Mouse (Mus musculus) liver, embryonic 11.5 days (tissue): Measurements from ENCODE around the gene Per1. TPM values are rescaled to one million over a fixed set of nuclear protein-coding genes. Genes with fewer than 3 reads are reported as not detected.

Experiments used
- ATAC-seq: fragments of 200-750 bp; cut with Nextera tagmentation; replicated peaks from 2 replicates; pipeline ENCODE4 v1.8.0; 2017; ENCODE audit warnings: moderate number of reproducible peaks, mild to moderate bottlenecking, moderate TSS enrichment, moderate library complexity; ENCODE audit not compliant: low FRiP score
- DNase-seq: peaks from one replicate; pipeline ENCODE4 v3.0.0-alpha.2; 2017; ENCODE audit warnings: low spot score
- H3K27ac ChIP-seq: fragments of 300-500 bp; sonication (generic); 2 replicates; pipeline ENCODE4 v1.5.1; 2014; ENCODE audit warnings: mild to moderate bottlenecking, low read depth, low read length, control low read depth
- H3K27me3 ChIP-seq: fragments of 300-500 bp; sonication (generic); replicated peaks from 2 replicates; pipeline ENCODE4 v1.6.1; 2014; ENCODE audit warnings: low read length, mixed read lengths; ENCODE audit not compliant: control insufficient read depth, insufficient read depth
- H3K36me3 ChIP-seq: fragments of 300-500 bp; sonication (generic); 2 replicates; pipeline ENCODE4 v1.6.1; 2014; ENCODE audit warnings: mild to moderate bottlenecking, low read length, moderate library complexity, mixed read lengths; ENCODE audit not compliant: control insufficient read depth, insufficient read depth
- H3K4me1 ChIP-seq: fragments of 300-500 bp; sonication (generic); replicated peaks from 2 replicates; pipeline ENCODE4 v1.6.1; 2014; ENCODE audit warnings: low read length, mixed read lengths; ENCODE audit not compliant: control insufficient read depth, insufficient read depth
- H3K4me2 ChIP-seq: fragments of 300-500 bp; sonication (generic); 2 replicates; pipeline ENCODE4 v1.6.1; 2014; ENCODE audit warnings: mild to moderate bottlenecking, control low read depth, moderate library complexity
- H3K4me3 ChIP-seq: fragments of 300-500 bp; sonication (generic); 2 replicates; pipeline ENCODE4 v1.5.1; 2014; ENCODE audit warnings: low read depth, low read length, control low read depth
- H3K9ac ChIP-seq: fragments of 300-500 bp; sonication (generic); 2 replicates; pipeline ENCODE4 v1.6.1; 2014; ENCODE audit warnings: low read depth, low read length, control low read depth
- H3K9me3 ChIP-seq: fragments of 300-500 bp; sonication (generic); 2 replicates; pipeline ENCODE4 v1.6.1; 2016; ENCODE audit warnings: low read length, inconsistent platforms, mixed read lengths; ENCODE audit not compliant: control insufficient read depth
- WGBS: fragments of 180-500 bp; shearing (Covaris S2); extraction: QIAGEN DNeasy Blood & Tissue Kit; methylation state at CpG from one replicate; pipeline ENCODE4 v1.1.7; 2014; 5-methylcytosine and 5-hydroxymethylcytosine counted together
- polyA plus RNA-seq: library from polyadenylated mRNA; unstranded; fragments of >200 nt; fragmentation: Nextera tagmentation; extraction: Ambion mirVana; gene quantifications from 2 replicates; pipeline ENCODE4 v1.2.1, GENCODE M21; 2014

The Per1 gene
- polyA plus RNA-seq, 1 experiment from 2014 or later, result 6.6 TPM

DNA sequence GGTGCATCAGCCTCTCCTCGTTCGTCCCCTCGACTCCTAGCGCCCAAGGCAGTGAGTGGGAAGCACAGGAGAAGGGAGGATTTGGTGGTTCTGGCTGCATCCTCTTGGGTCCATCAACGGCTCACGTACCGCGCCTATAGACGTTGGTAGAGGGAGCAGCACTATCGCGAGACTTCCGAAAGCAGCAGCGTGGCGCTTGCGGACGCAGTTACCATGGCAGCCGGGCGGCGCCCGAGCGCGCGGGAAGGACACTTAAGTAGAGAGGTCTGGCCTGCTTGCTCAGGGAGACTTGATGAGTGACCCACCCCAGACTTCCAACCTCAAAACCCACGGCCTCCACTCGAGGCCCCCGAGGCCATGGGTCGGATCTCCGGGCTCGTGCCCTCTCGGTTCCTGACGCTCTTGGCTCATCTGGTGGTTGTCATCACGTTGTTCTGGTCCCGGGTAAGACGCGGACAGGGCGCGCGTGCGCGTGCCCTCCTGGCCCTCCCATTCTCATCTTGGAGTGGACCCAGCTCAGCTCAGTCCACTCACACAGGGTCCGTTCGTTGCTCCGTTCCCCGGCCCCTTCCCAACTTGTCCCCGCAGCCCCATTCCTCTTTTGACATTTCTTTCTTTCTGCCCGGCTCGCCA is 24.3 kb upstream of the Per1 start, which contains the start of gene Tmem107:
Gene Tmem107 (plus strand): TSS at position 217 of the 633 bp plus-strand sequence.
- H3K27me3 ChIP-seq, result no peaks in the 10 kb centered on the region
- under 1% methylated on average over 47 of the region's 47 CpGs for WGBS
- H3K36me3 ChIP-seq, result no peaks in the 10 kb centered on the region
- H3K4me1 ChIP-seq, result peaks cover 40% of the 10 kb centered on the region
- ATAC-seq, result peak; percentile 82
- peak within 1 kb of the TSS; percentile 90 for H3K4me2 ChIP-seq
- H3K27ac ChIP-seq, result peak within 1 kb of the TSS; percentile 68
- no peaks in the 10 kb centered on the region for H3K9me3 ChIP-seq
- H3K9ac ChIP-seq, result peak within 1 kb of the TSS; percentile 81
- DNase-seq, result peak; percentile 91
- H3K4me3 ChIP-seq, result peak within 1 kb of the TSS; percentile 70

DNA sequence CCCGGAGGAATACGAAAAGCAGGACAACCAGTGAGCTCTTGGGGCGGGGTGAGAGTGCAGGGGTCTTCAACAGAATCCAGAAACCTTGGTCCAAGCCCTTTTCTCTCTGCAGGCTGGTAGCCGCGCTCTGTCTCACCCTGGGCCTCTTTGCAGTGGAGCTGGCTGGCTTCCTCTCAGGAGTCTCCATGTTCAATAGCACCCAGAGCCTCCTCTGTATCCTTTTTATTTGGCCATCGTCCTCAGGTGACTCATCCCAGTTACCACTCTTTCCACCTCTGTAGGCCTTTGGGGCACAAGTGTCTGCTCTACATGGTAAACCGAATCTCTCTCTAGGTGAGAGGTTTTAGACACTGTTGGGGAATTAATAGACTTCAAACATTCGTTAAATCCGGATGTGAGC is 23.8 kb upstream of the Per1 start:
- Histone ChIP-seq H3K9ac (peak overlapping the region; percentile 69), H3K9me3 (no peaks in the 10 kb centered on the region), H3K27me3 (no peaks in the 10 kb centered on the region), H3K4me1 (peaks cover 37% of the 10 kb centered on the region), H3K4me2 (peak overlapping the region; percentile 90), H3K4me3 (peak overlapping the region; percentile 70), H3K27ac (peak overlapping the region; percentile 68), H3K36me3 (no peaks in the 10 kb centered on the region)
- ATAC-seq, result no peak
- DNase-seq, result no peak
- 29% methylated on average over 9 of the region's 9 CpGs for WGBS

DNA sequence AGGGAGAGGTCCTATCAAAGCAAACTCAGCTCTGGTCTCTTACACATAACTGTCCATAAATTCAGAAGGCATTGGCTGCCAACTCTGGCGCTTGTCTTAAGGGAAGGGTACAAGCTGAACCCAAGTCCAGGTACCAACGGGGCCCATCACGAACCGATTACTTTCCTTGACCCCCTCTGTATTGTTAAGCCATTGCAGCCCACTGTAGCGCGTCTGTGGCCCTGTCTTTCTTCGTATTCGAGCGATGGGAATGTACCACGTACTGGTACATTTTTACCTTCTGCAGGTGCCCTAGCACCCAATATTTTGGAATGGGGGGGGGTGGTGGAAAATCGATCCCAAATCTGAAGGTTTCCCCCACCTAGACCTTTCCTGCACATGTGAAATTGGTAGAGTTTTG is 22.8 kb upstream of the Per1 start:
- H3K4me3 ChIP-seq, result peak overlapping the region; percentile 33; the same call in 1 of the 2 replicates
- no peak for ATAC-seq
- no peak overlapping the region; the same call in 1 of the 2 replicates for H3K27ac ChIP-seq
- H3K9ac ChIP-seq, result peak overlapping the region; percentile 27; the same call in 1 of the 2 replicates
- peaks cover 29% of the 10 kb centered on the region for H3K4me1 ChIP-seq
- H3K4me2 ChIP-seq, result peak overlapping the region; percentile 90
- no peaks in the 10 kb centered on the region for H3K27me3 ChIP-seq
- H3K9me3 ChIP-seq, result no peaks in the 10 kb centered on the region
- DNase-seq, result no peak
- H3K36me3 ChIP-seq, result no peaks in the 10 kb centered on the region
- WGBS, result 83% methylated on average over 11 of the region's 11 CpGs

DNA sequence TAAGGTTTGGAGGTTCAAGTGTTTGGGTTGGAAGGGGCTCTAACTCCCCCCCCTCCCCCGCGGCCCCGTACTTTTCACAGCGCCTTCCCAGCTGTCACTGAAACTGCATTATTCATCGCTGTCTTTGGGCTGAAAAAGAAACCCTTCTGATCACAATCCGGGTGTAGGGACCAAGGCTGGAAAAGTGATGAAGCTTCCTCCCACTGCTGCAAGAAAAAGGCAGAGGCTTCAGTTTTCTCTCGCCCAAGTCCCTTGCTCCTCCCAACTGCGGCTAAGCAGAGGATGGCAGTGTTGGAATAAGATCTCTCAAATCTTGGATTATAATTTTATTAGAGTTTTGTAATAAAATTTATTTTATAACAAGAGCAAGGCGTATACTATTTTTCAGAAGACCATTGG is 22.4 kb upstream of the Per1 start:
- Histone ChIP-seq H3K4me1 (peaks cover 25% of the 10 kb centered on the region), H3K4me2 (peak overlapping the region; percentile 90), H3K27ac (peak overlapping the region; percentile 95), H3K9me3 (no peaks in the 10 kb centered on the region), H3K27me3 (no peaks in the 10 kb centered on the region), H3K9ac (peak overlapping the region; percentile 67), H3K4me3 (peak overlapping the region; percentile 33), H3K36me3 (no peaks in the 10 kb centered on the region)
- WGBS, result 18% methylated on average over 9 of the region's 9 CpGs
- DNase-seq, result no peak
- ATAC-seq, result no peak

DNA sequence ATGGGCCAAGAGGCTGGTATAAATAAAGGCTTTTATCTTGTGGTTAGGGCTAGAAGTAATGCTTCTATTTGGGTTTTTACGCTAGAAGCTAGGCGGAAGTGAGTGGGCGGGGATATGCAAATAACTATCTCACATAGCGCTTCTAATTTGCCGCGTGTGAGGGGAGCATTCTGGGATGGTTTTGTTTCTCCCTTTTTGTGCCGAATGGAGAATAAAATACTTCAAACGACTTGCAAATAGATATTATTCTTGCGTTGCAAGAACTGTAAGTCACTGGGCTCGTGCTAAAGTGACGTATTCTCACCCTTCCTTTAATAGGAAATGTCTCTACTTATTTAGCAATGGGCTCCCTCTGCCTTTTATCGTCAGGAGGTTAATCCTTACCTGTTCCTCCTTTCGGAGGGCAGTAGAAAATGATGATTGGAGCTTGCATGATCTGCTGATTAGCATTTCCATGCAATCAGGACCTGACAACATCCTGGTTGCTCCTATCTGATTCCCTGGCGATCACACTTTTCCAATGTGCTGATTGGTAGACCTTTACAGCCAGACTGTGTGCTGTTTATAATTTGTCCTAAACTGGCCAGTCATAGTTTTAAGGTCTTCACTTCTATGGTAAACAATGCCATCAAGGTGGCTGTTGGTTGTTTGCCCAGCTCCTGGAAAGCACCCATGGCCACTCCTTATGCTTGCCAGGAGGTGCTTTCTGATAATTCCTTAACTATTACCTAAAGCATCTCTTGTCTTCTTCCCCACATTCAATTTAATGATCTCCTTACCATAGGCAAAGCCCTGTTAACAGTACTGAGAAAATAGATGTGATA is 21.7 kb upstream of the Per1 start:
- Histone ChIP-seq H3K9me3 (no peaks in the 10 kb centered on the region), H3K27ac (peak overlapping the region; percentile 95), H3K36me3 (no peaks in the 10 kb centered on the region), H3K9ac (peak overlapping the region; percentile 67), H3K4me3 (peak overlapping the region; percentile 33), H3K4me1 (peaks cover 24% of the 10 kb centered on the region), H3K27me3 (no peaks in the 10 kb centered on the region), H3K4me2 (peak overlapping the region; percentile 90)
- ATAC-seq, result peak; percentile 81
- peak; percentile 70 for DNase-seq
- under 1% methylated on average over 14 of the region's 14 CpGs for WGBS

DNA sequence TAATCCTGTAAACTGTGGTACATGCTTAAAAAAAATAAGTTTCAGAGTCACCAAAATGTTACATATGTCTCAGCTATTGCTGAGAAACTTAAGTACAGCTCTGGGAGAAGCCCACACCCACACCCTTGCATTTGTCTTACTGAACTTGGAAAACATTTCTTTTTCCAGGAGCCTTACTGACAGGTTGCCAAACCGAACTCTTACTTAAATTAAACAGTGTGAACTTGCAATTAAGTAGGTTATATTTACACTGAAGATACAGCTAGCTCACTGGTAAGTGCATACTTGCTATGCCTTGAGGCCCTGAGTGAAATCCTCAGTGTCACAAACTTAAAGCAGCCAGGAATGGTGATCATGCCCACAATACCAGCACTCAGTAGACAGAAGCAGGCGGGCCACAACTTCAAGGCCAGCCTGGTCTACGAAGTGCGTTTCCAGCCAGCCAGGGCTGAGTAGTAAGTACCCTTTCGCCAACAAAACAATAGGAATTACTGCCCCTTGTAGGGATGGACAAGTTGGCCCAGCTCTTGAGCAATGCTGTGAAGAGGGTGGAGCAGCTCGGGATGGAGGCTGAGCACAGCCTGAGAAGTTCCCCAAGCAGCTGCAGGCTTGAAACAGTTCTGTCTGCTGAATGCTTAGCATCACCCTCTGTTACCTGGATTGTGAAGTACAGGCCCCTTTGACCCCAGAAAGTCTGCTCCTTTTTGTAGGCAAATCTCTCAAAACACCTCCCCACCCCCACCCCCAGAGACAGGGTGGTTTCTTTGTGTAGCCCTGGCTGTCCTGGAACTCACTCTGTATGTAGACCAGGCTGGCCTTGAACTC is 20.9 kb upstream of the Per1 start:
- Histone ChIP-seq H3K9me3 (no peaks in the 10 kb centered on the region), H3K27me3 (no peaks in the 10 kb centered on the region), H3K27ac (peak overlapping the region; percentile 95), H3K36me3 (no peaks in the 10 kb centered on the region), H3K4me2 (peak overlapping the region; percentile 27; the same call in 1 of the 2 replicates), H3K4me1 (peaks cover 24% of the 10 kb centered on the region), H3K9ac (no peak overlapping the region; the same call in 1 of the 2 replicates), H3K4me3 (no peak overlapping the region)
- DNase-seq (no peak), ATAC-seq (no peak)
- 40% methylated on average over 6 of the region's 6 CpGs for WGBS

DNA sequence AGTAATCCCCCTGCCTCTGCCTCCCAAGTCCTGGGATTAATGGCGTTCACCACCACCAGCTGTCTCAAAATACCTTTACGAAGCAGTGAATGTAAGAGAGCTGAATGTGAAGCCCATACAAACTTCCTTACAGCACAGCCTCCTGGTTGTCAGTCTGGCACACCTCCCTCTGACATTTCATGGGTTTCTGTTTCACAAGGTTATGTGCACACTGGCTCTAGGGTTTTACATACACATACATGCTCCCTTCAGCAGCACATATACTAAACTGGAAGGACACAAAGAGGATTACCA is 20.3 kb upstream of the Per1 start:
- Histone ChIP-seq H3K36me3 (no peaks in the 10 kb centered on the region), H3K4me2 (no peak overlapping the region), H3K9ac (no peak overlapping the region), H3K27ac (peak overlapping the region; percentile 95; the same call in 1 of the 2 replicates), H3K27me3 (no peaks in the 10 kb centered on the region), H3K9me3 (no peaks in the 10 kb centered on the region), H3K4me3 (no peak overlapping the region), H3K4me1 (peaks cover 22% of the 10 kb centered on the region)
- DNase-seq (no peak), ATAC-seq (no peak)
- WGBS, result 37% methylated on average over 2 of the region's 2 CpGs

DNA sequence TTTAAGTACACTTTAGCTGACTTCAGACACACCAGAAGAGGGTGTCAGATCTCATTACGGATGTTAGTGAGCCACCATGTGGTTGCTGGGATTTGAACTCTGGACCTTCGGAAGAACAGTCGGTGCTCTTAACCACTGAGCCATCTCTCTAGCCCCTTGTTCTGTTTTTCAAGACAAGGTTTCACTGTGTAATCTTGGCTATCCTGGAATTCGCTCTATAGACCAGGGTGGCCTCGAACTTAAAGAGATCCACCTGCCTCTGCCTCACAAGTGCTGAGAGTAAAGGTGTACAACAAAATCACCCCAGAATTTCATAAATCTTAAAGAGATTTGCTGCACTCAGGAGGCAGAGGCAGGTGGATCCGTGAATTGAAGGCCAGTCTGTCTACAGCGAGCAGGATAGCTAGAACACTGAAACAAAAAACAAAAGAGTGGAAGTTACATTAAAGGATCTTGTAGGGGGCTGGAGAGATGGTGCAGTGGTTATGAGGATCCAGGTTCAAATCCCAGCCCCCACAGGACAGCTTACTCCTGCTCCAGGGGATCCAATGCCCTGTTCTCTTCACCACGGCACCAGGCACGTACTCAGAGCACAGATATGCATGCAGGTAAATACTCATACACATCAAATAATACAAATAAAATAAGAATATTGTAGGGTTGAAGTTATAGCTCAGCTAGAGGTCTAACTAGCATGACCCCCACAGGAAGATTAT is 19.1 kb upstream of the Per1 start:
- DNase-seq (no peak), ATAC-seq (no peak)
- Histone ChIP-seq H3K4me2 (peak overlapping the region; percentile 21; the same call in 1 of the 2 replicates), H3K27ac (no peak overlapping the region), H3K4me1 (peaks cover 22% of the 10 kb centered on the region), H3K4me3 (no peak overlapping the region), H3K36me3 (no peaks in the 10 kb centered on the region), H3K9me3 (no peaks in the 10 kb centered on the region), H3K9ac (no peak overlapping the region), H3K27me3 (no peaks in the 10 kb centered on the region)
- WGBS, result 39% methylated on average over 8 of the region's 9 CpGs
